Mouse (Mus musculus) heart, embryonic 11.5 days (tissue): ENCODE data around the gene Uroc1. TPM values are rescaled to one million over a fixed set of nuclear protein-coding genes. Genes with fewer than 3 reads are reported as not detected.

Experiments used
- ATAC-seq: fragments of 200-750 bp; cut with Nextera tagmentation; replicated peaks from 2 replicates; pipeline ENCODE4 v1.8.0; 2017; ENCODE audit warnings: moderate library complexity; ENCODE audit not compliant: insufficient number of reproducible peaks, low FRiP score, low TSS enrichment
- H3K27ac ChIP-seq: fragments of 300-500 bp; sonication (generic); 2 replicates; pipeline ENCODE4 v1.5.1; 2014; ENCODE audit warnings: mild to moderate bottlenecking, low read depth, low read length
- H3K27me3 ChIP-seq: fragments of 300-500 bp; sonication (generic); 2 replicates; pipeline ENCODE4 v1.6.1; 2014; ENCODE audit warnings: mild to moderate bottlenecking, low read length, mixed read lengths; ENCODE audit not compliant: control insufficient read depth, insufficient read depth
- H3K36me3 ChIP-seq: fragments of 300-500 bp; sonication (generic); 2 replicates; pipeline ENCODE4 v1.6.1; 2014; ENCODE audit warnings: mild to moderate bottlenecking, low read length, moderate library complexity, mixed read lengths; ENCODE audit not compliant: control insufficient read depth, insufficient read depth
- H3K4me1 ChIP-seq: fragments of 300-500 bp; sonication (generic); 2 replicates; pipeline ENCODE4 v1.6.1; 2014; ENCODE audit warnings: low read length; ENCODE audit not compliant: control insufficient read depth, insufficient read depth
- H3K4me2 ChIP-seq: fragments of 300-500 bp; sonication (generic); 2 replicates; pipeline ENCODE4 v1.6.1; 2014; ENCODE audit warnings: mild to moderate bottlenecking, moderate library complexity
- H3K4me3 ChIP-seq: fragments of 300-500 bp; sonication (generic); 2 replicates; pipeline ENCODE4 v1.5.1; 2014; ENCODE audit warnings: low read depth, low read length
- H3K9ac ChIP-seq: fragments of 300-500 bp; sonication (generic); 2 replicates; pipeline ENCODE4 v1.6.1; 2014; ENCODE audit warnings: mild to moderate bottlenecking, low read depth, low read length, moderate library complexity
- H3K9me3 ChIP-seq: fragments of 300-500 bp; sonication (generic); replicated peaks from 2 replicates; pipeline ENCODE4 v1.6.1; 2016; ENCODE audit warnings: low read length; ENCODE audit not compliant: control insufficient read depth
- WGBS: fragments of 180-500 bp; shearing (Covaris S2); extraction: QIAGEN DNeasy Blood & Tissue Kit; methylation state at CpG from one replicate; pipeline ENCODE4 v1.1.7; 2014; ENCODE audit not compliant: insufficient replicate concordance; 5-methylcytosine and 5-hydroxymethylcytosine counted together
- polyA plus RNA-seq: library from polyadenylated mRNA; unstranded; fragments of >200 nt; fragmentation: Nextera tagmentation; extraction: Ambion mirVana; gene quantifications from 2 replicates; pipeline ENCODE4 v1.2.1, GENCODE M21; 2014

Gene Uroc1
- not detected in 2 replicates for polyA plus RNA-seq

GRCm38 (mm10) chr6:90332561-90333425, at the start of gene Uroc1:
Gene Uroc1 (plus strand): TSS chr6:90333284.
- Histone ChIP-seq H3K4me3 (no peak within 1 kb of the TSS), H3K27ac (no peak within 1 kb of the TSS), H3K9ac (no peak within 1 kb of the TSS), H3K9me3 (no peaks in the 10 kb centered on the region), H3K27me3 (no peaks in the 10 kb centered on the region; the same call in 1 of the 2 replicates), H3K36me3 (no peaks in the 10 kb centered on the region), H3K4me1 (no peaks in the 10 kb centered on the region), H3K4me2 (no peak within 1 kb of the TSS)
- ATAC-seq: no peak
- 82% methylated on average over 7 of the region's 7 CpGs for WGBS

GRCm38 (mm10) chr6:90288265-90288664, 44.8 kb upstream of the Uroc1 start:
- no peak for ATAC-seq
- no peak overlapping the region for H3K9ac ChIP-seq
- no peak overlapping the region for H3K27ac ChIP-seq
- H3K4me1 ChIP-seq: no peaks in the 10 kb centered on the region
- 55% methylated on average over 12 of the region's 12 CpGs for WGBS
- no peaks in the 10 kb centered on the region for H3K9me3 ChIP-seq
- H3K27me3 ChIP-seq: no peaks in the 10 kb centered on the region
- H3K4me3 ChIP-seq: no peak overlapping the region
- H3K4me2 ChIP-seq: no peak overlapping the region
- H3K36me3 ChIP-seq: no peaks in the 10 kb centered on the region

GRCm38 (mm10) chr6:90300919-90301318, 32.2 kb upstream of the Uroc1 start, which contains the start of gene BC048671:
Gene BC048671 (plus strand): TSS chr6:90301219.
- Histone ChIP-seq H3K9me3 (no peaks in the 10 kb centered on the region), H3K4me2 (no peak within 1 kb of the TSS), H3K4me1 (no peaks in the 10 kb centered on the region), H3K36me3 (no peaks in the 10 kb centered on the region), H3K9ac (no peak within 1 kb of the TSS), H3K4me3 (no peak within 1 kb of the TSS), H3K27me3 (no peaks in the 10 kb centered on the region), H3K27ac (no peak within 1 kb of the TSS)
- no peak for ATAC-seq
- 71% methylated on average over 1 of the region's 1 CpGs for WGBS

- Histone ChIP-seq H3K4me2 (no peak overlapping the region), H3K27me3 (0 out of 2 replicates have a peak, but pooled peaks cover 3% of the 10 kb centered on the region), H3K36me3 (no peaks in the 10 kb centered on the region), H3K9ac (no peak overlapping the region), H3K4me3 (no peak overlapping the region), H3K4me1 (no peaks in the 10 kb centered on the region), H3K27ac (no peak overlapping the region), H3K9me3 (0 out of 2 replicates have a peak, but pooled peaks cover 3% of the 10 kb centered on the region)
- WGBS: 76% methylated on average over 6 of the region's 6 CpGs
- ATAC-seq: no peak
Observed at GRCm38 (mm10) chr6:90306315-90306975, 26.6 kb upstream of the Uroc1 start.

GRCm38 (mm10) chr6:90308839-90309778, 24.0 kb upstream of the Uroc1 start:
- 0 out of 2 replicates have a peak, but pooled peaks cover 3% of the 10 kb centered on the region for H3K27me3 ChIP-seq
- H3K9me3 ChIP-seq: 0 out of 2 replicates have a peak, but pooled peaks cover 3% of the 10 kb centered on the region
- H3K9ac ChIP-seq: no peak overlapping the region
- H3K4me3 ChIP-seq: no peak overlapping the region
- no peaks in the 10 kb centered on the region for H3K4me1 ChIP-seq
- no peak overlapping the region for H3K4me2 ChIP-seq
- no peaks in the 10 kb centered on the region for H3K36me3 ChIP-seq
- 78% methylated on average over 87 of the region's 87 CpGs for WGBS
- ATAC-seq: no peak
- H3K27ac ChIP-seq: no peak overlapping the region

GRCm38 (mm10) chr6:90315961-90316360, 17.1 kb upstream of the Uroc1 start:
- Histone ChIP-seq H3K36me3 (no peaks in the 10 kb centered on the region), H3K4me1 (no peaks in the 10 kb centered on the region), H3K4me2 (no peak overlapping the region), H3K4me3 (no peak overlapping the region), H3K9ac (no peak overlapping the region), H3K27ac (no peak overlapping the region), H3K9me3 (no peaks in the 10 kb centered on the region), H3K27me3 (no peaks in the 10 kb centered on the region)
- 75% methylated on average over 5 of the region's 5 CpGs for WGBS
- no peak for ATAC-seq

GRCm38 (mm10) chr6:90317510-90318258, 15.4 kb upstream of the Uroc1 start:
- H3K27ac ChIP-seq: no peak overlapping the region
- WGBS: 74% methylated on average over 2 of the region's 2 CpGs
- H3K4me3 ChIP-seq: no peak overlapping the region
- no peaks in the 10 kb centered on the region for H3K9me3 ChIP-seq
- H3K4me2 ChIP-seq: no peak overlapping the region
- ATAC-seq: no peak
- no peaks in the 10 kb centered on the region for H3K27me3 ChIP-seq
- H3K4me1 ChIP-seq: no peaks in the 10 kb centered on the region
- no peaks in the 10 kb centered on the region for H3K36me3 ChIP-seq
- no peak overlapping the region for H3K9ac ChIP-seq
